Mouse (Mus musculus): ENCODE measurements around the gene Il12b. TPM values are rescaled to one million over a fixed set of nuclear protein-coding genes. Genes with fewer than 3 reads are reported as not detected.
A peak's percentile ranks its signal among the peaks of the same experiment; 100 is the strongest.

The Il12b gene
- polyA plus RNA-seq, 1 experiment from 2014 or later, result not detected

GRCm38 (mm10) chr11:44393101-44393810 lies 6.6 kb upstream of the Il12b start:
- ATAC-seq (replicated peaks; ENCODE audit: insufficient number of reproducible peaks, insufficient read depth, low FRiP score, low read depth), result no peak
- no peak overlapping the region for H3K27ac ChIP-seq
- H3K9me3 ChIP-seq (replicated peaks), result no peaks in the 10 kb centered on the region
- H3K4me3 ChIP-seq, result no peak overlapping the region
- no peak overlapping the region for H3K4me2 ChIP-seq
- H3K36me3 ChIP-seq, result no peaks in the 10 kb centered on the region
- H3K4me1 ChIP-seq (replicated peaks), result no peaks in the 10 kb centered on the region
- no peak overlapping the region for H3K9ac ChIP-seq
- no peaks in the 10 kb centered on the region for H3K27me3 ChIP-seq
- WGBS, result 70% methylated on average over 8 of the region's 8 CpGs

- no peak overlapping the region for H3K4me3 ChIP-seq
- no peak overlapping the region for H3K9ac ChIP-seq
- H3K9me3 ChIP-seq (replicated peaks), result no peaks in the 10 kb centered on the region
- peaks cover 3% of the 10 kb centered on the region; the same call in 1 of the 2 replicates for H3K4me1 ChIP-seq (replicated peaks)
- no peak overlapping the region for H3K4me2 ChIP-seq
- no peaks in the 10 kb centered on the region for H3K27me3 ChIP-seq
- 82% methylated on average over 4 of the region's 4 CpGs for WGBS
- no peak overlapping the region for H3K27ac ChIP-seq
- no peaks in the 10 kb centered on the region for H3K36me3 ChIP-seq
- no peak for ATAC-seq (replicated peaks; ENCODE audit: insufficient number of reproducible peaks, insufficient read depth, low FRiP score, low read depth)
These were observed 4.5 kb upstream of the Il12b start for GRCm38 (mm10) chr11:44395401-44395800.

GRCm38 (mm10) chr11:44397551-44397950 lies 2.3 kb upstream of the Il12b start:
- no peak for ATAC-seq (replicated peaks; ENCODE audit: insufficient number of reproducible peaks, insufficient read depth, low FRiP score, low read depth)
- no peaks in the 10 kb centered on the region for H3K9me3 ChIP-seq (replicated peaks)
- no peak overlapping the region for H3K4me2 ChIP-seq
- WGBS, result 39% methylated on average over 3 of the region's 3 CpGs
- H3K9ac ChIP-seq, result no peak overlapping the region
- no peaks in the 10 kb centered on the region for H3K27me3 ChIP-seq
- H3K36me3 ChIP-seq, result no peaks in the 10 kb centered on the region
- no peak overlapping the region for H3K4me3 ChIP-seq
- no peak overlapping the region for H3K27ac ChIP-seq
- H3K4me1 ChIP-seq (replicated peaks), result peaks cover 19% of the 10 kb centered on the region

GRCm38 (mm10) chr11:44398356-44398755 lies 1.5 kb upstream of the Il12b start:
- no peaks in the 10 kb centered on the region for H3K36me3 ChIP-seq
- 73% methylated on average over 6 of the region's 6 CpGs for WGBS
- peak overlapping the region; percentile 46; the same call in 1 of the 2 replicates for H3K9ac ChIP-seq
- no peaks in the 10 kb centered on the region for H3K9me3 ChIP-seq (replicated peaks)
- H3K4me3 ChIP-seq, result no peak overlapping the region
- ATAC-seq (replicated peaks; ENCODE audit: insufficient number of reproducible peaks, insufficient read depth, low FRiP score, low read depth), result no peak
- no peak overlapping the region for H3K27ac ChIP-seq
- H3K27me3 ChIP-seq, result no peaks in the 10 kb centered on the region
- peak overlapping the region; percentile 75 for H3K4me2 ChIP-seq
- H3K4me1 ChIP-seq (replicated peaks), result peaks cover 19% of the 10 kb centered on the region

- no peaks in the 10 kb centered on the region for H3K9me3 ChIP-seq (replicated peaks)
- peaks cover 19% of the 10 kb centered on the region for H3K4me1 ChIP-seq (replicated peaks)
- peak overlapping the region; percentile 46; the same call in 1 of the 2 replicates for H3K9ac ChIP-seq
- ATAC-seq (replicated peaks; ENCODE audit: insufficient number of reproducible peaks, insufficient read depth, low FRiP score, low read depth), result peak; percentile 44; the same call in 1 of the 2 replicates
- H3K36me3 ChIP-seq, result no peaks in the 10 kb centered on the region
- WGBS, result 2% methylated on average over 20 of the region's 20 CpGs
- H3K27me3 ChIP-seq, result no peaks in the 10 kb centered on the region
- H3K4me3 ChIP-seq, result peak overlapping the region; percentile 44
- peak overlapping the region; percentile 75 for H3K4me2 ChIP-seq
- no peak overlapping the region for H3K27ac ChIP-seq
These were observed 1.1 kb upstream of the Il12b start for GRCm38 (mm10) chr11:44398782-44399225.

- ATAC-seq (replicated peaks; ENCODE audit: insufficient number of reproducible peaks, insufficient read depth, low FRiP score, low read depth), result peak; percentile 69
- no peaks in the 10 kb centered on the region for H3K36me3 ChIP-seq
These were observed 2.0 kb downstream of the Il12b start for GRCm38 (mm10) chr11:44401635-44402548.

GRCm38 (mm10) chr11:44405113-44405512 lies 5.2 kb downstream of the Il12b start:
- Histone ChIP-seq H3K4me3 (no peak overlapping the region), H3K27ac (no peak overlapping the region), H3K36me3 (no peaks in the 10 kb centered on the region), H3K9me3 (replicated peaks) (no peaks in the 10 kb centered on the region), H3K4me2 (no peak overlapping the region), H3K4me1 (replicated peaks) (peaks cover 22% of the 10 kb centered on the region), H3K27me3 (no peaks in the 10 kb centered on the region), H3K9ac (no peak overlapping the region)
- 82% methylated on average over 4 of the region's 4 CpGs for WGBS
- ATAC-seq (replicated peaks; ENCODE audit: insufficient number of reproducible peaks, insufficient read depth, low FRiP score, low read depth), result no peak

More at GRCm38 (mm10) chr11:44401635-44402548, 2.0 kb downstream of the Il12b start:
- H3K9me3 ChIP-seq (replicated peaks), result no peaks in the 10 kb centered on the region
- 30% methylated on average over 5 of the region's 5 CpGs for WGBS
- H3K9ac ChIP-seq, result no peak overlapping the region
- peaks cover 25% of the 10 kb centered on the region for H3K4me1 ChIP-seq (replicated peaks)
- H3K4me2 ChIP-seq, result no peak overlapping the region
- no peaks in the 10 kb centered on the region for H3K27me3 ChIP-seq
- H3K4me3 ChIP-seq, result no peak overlapping the region
- H3K27ac ChIP-seq, result no peak overlapping the region

GRCm38 (mm10) chr11:44405961-44406360 lies 6.1 kb downstream of the Il12b start:
- WGBS, result 7% methylated on average over 1 of the region's 1 CpGs
- H3K4me3 ChIP-seq, result no peak overlapping the region
- ATAC-seq (replicated peaks; ENCODE audit: insufficient number of reproducible peaks, insufficient read depth, low FRiP score, low read depth), result no peak
- no peaks in the 10 kb centered on the region for H3K27me3 ChIP-seq
- H3K36me3 ChIP-seq, result no peaks in the 10 kb centered on the region
- no peak overlapping the region for H3K9ac ChIP-seq
- no peak overlapping the region for H3K27ac ChIP-seq
- peaks cover 19% of the 10 kb centered on the region for H3K4me1 ChIP-seq (replicated peaks)
- H3K4me2 ChIP-seq, result no peak overlapping the region
- H3K9me3 ChIP-seq (replicated peaks), result no peaks in the 10 kb centered on the region

GRCm38 (mm10) chr11:44406457-44406856 lies 6.6 kb downstream of the Il12b start:
- Histone ChIP-seq H3K9ac (no peak overlapping the region), H3K4me2 (no peak overlapping the region), H3K4me3 (no peak overlapping the region), H3K36me3 (no peaks in the 10 kb centered on the region), H3K27ac (no peak overlapping the region), H3K9me3 (replicated peaks) (no peaks in the 10 kb centered on the region), H3K27me3 (no peaks in the 10 kb centered on the region), H3K4me1 (replicated peaks) (peaks cover 14% of the 10 kb centered on the region)
- ATAC-seq (replicated peaks; ENCODE audit: insufficient number of reproducible peaks, insufficient read depth, low FRiP score, low read depth), result no peak
- WGBS, result 76% methylated on average over 5 of the region's 5 CpGs

GRCm38 (mm10) chr11:44408626-44409025 lies 8.8 kb downstream of the Il12b start:
- H3K27ac ChIP-seq, result no peak overlapping the region
- ATAC-seq (replicated peaks; ENCODE audit: insufficient number of reproducible peaks, insufficient read depth, low FRiP score, low read depth), result no peak
- no peaks in the 10 kb centered on the region for H3K36me3 ChIP-seq
- H3K9ac ChIP-seq, result no peak overlapping the region
- no peaks in the 10 kb centered on the region for H3K27me3 ChIP-seq
- no peak overlapping the region for H3K4me2 ChIP-seq
- 46% methylated on average over 5 of the region's 5 CpGs for WGBS
- no peak overlapping the region for H3K4me3 ChIP-seq
- peaks cover 6% of the 10 kb centered on the region; the same call in 1 of the 2 replicates for H3K4me1 ChIP-seq (replicated peaks)
- H3K9me3 ChIP-seq (replicated peaks), result no peaks in the 10 kb centered on the region

GRCm38 (mm10) chr11:44410413-44410812 lies 10.6 kb downstream of the Il12b start:
- 52% methylated on average over 3 of the region's 3 CpGs for WGBS
- H3K9me3 ChIP-seq (replicated peaks), result no peaks in the 10 kb centered on the region
- H3K9ac ChIP-seq, result no peak overlapping the region
- H3K4me2 ChIP-seq, result no peak overlapping the region
- peaks cover 6% of the 10 kb centered on the region; the same call in 1 of the 2 replicates for H3K4me1 ChIP-seq (replicated peaks)
- H3K36me3 ChIP-seq, result no peaks in the 10 kb centered on the region
- no peak overlapping the region for H3K27ac ChIP-seq
- no peaks in the 10 kb centered on the region for H3K27me3 ChIP-seq
- ATAC-seq (replicated peaks; ENCODE audit: insufficient number of reproducible peaks, insufficient read depth, low FRiP score, low read depth), result no peak
- H3K4me3 ChIP-seq, result no peak overlapping the region

All from heart, embryonic 15.5 days (tissue).